Mouse (Mus musculus) midbrain, embryonic 15.5 days (tissue): ENCODE measurements at regions not wholly inside any gene's neighbourhood (a gene's known extent, or its start where the extent isn't known, plus 50 kb on each side); places are given as distances from the start of the nearest gene placed in this dataset.

Source experiments
- ATAC-seq: fragments of 200-750 bp; cut with Nextera tagmentation; replicated peaks from 2 replicates; pipeline ENCODE4 v1.8.0; 2017; ENCODE audit warnings: moderate TSS enrichment
- H3K27ac ChIP-seq: fragments of 300-500 bp; sonication (generic); 2 replicates; pipeline ENCODE4 v1.5.1; 2015; ENCODE audit warnings: mild to moderate bottlenecking, inconsistent platforms
- H3K27me3 ChIP-seq: fragments of 300-500 bp; sonication (generic); replicated peaks from 2 replicates; pipeline ENCODE4 v1.6.1; 2015; ENCODE audit warnings: inconsistent platforms
- H3K36me3 ChIP-seq: fragments of 300-500 bp; sonication (generic); replicated peaks from 2 replicates; pipeline ENCODE4 v1.6.1; 2015; ENCODE audit warnings: inconsistent platforms
- H3K4me1 ChIP-seq: fragments of 300-500 bp; sonication (generic); 2 replicates; pipeline ENCODE4 v1.6.1; 2015; ENCODE audit warnings: inconsistent platforms
- H3K4me2 ChIP-seq: fragments of 300-500 bp; sonication (generic); 2 replicates; pipeline ENCODE4 v1.6.1; 2015; ENCODE audit warnings: inconsistent platforms, mild to moderate bottlenecking, moderate library complexity
- H3K4me3 ChIP-seq: fragments of 300-500 bp; sonication (generic); 2 replicates; pipeline ENCODE4 v1.5.1; 2015; ENCODE audit warnings: mild to moderate bottlenecking, inconsistent platforms
- H3K9ac ChIP-seq: fragments of 300-500 bp; sonication (generic); 2 replicates; pipeline ENCODE4 v1.6.1; 2015; ENCODE audit warnings: mild to moderate bottlenecking, inconsistent platforms
- H3K9me3 ChIP-seq: fragments of 300-500 bp; sonication (generic); 2 replicates; pipeline ENCODE4 v1.6.1; 2016; ENCODE audit warnings: inconsistent platforms
- WGBS: fragments of 180-500 bp; shearing (Covaris S2); methylation state at CpG from one replicate; pipeline ENCODE4 v1.1.7; 2015; ENCODE audit warnings: mixed read lengths; 5-methylcytosine and 5-hydroxymethylcytosine counted together

DNA sequence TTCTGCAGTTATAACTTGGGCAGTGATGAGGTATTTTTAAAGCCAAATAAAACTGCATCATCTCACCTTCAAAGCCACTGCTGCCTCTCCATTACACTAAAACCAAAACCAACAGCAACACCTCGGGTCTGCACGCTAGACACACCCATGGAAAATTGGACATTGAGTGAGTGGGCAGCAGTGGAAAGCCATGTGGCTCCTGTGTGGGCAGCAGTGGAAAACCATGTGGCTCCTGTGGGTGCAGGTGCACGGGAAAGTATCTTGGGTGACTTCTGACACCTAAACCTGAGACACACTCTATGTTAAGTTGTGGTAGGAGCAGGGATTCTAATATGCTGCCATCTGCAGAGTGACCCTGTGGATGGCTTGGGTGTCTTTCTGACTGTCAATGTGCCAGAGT lies 245.3 kb downstream of the Tle4 start:
- Histone ChIP-seq H3K27me3 (peaks cover 19% of the 10 kb centered on the region; the same call in 1 of the 2 replicates), H3K36me3 (no peaks in the 10 kb centered on the region), H3K4me3 (no peak overlapping the region), H3K27ac (no peak overlapping the region), H3K4me2 (no peak overlapping the region), H3K4me1 (no peaks in the 10 kb centered on the region), H3K9ac (no peak overlapping the region), H3K9me3 (no peaks in the 10 kb centered on the region)
- 92% methylated on average over 3 of the region's 3 CpGs for WGBS
- ATAC-seq: no peak

DNA sequence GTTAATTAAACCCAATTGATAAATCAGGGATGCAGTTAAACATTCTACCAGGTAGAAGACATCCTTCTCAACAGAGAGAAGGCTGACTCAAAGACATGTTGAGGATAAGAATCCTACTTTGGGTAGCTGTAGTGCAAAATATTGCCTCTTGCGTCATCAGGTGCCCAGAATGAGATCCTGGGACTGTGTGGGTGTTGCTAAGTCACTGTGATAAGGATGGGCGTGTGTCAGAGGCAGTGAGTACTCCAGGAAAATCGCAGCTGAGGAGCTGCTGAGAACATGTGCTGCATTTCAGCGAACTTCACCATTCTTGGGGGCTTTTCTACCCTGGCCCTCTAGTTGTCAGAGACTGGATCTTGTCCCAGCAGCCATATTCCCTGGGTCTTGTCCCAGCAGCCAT lies 244.7 kb downstream of the Tle4 start:
- Histone ChIP-seq H3K4me1 (no peaks in the 10 kb centered on the region), H3K4me2 (no peak overlapping the region), H3K36me3 (no peaks in the 10 kb centered on the region), H3K27me3 (peaks cover 19% of the 10 kb centered on the region; the same call in 1 of the 2 replicates), H3K27ac (no peak overlapping the region), H3K4me3 (no peak overlapping the region), H3K9me3 (no peaks in the 10 kb centered on the region), H3K9ac (no peak overlapping the region)
- ATAC-seq: no peak
- 85% methylated on average over 4 of the region's 4 CpGs for WGBS

DNA sequence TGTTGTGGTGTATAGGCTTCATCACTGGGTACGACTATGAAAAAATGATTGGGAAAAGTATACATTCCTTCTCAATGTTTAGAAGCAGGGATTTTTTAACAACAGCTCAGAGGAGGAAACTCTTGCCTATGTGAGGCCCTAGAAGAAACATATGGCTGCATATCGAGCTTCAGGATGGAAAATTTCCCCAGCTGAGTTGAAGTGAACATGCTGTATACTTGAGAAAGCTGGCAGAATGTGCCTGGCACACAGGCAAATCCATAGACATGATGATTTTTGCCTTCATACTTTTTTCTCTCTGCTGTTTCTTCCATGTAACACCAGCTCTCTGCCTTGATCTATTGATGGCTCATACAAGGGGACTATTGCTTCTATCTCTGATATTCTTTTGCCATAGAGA lies 242.7 kb downstream of the Tle4 start:
- no peak overlapping the region for H3K9ac ChIP-seq
- H3K27ac ChIP-seq: no peak overlapping the region
- H3K27me3 ChIP-seq: peaks cover 21% of the 10 kb centered on the region; the same call in 1 of the 2 replicates
- H3K4me1 ChIP-seq: no peaks in the 10 kb centered on the region
- no peaks in the 10 kb centered on the region for H3K9me3 ChIP-seq
- ATAC-seq: no peak
- H3K4me2 ChIP-seq: no peak overlapping the region
- 86% methylated on average over 2 of the region's 2 CpGs for WGBS
- H3K36me3 ChIP-seq: no peaks in the 10 kb centered on the region
- H3K4me3 ChIP-seq: no peak overlapping the region

DNA sequence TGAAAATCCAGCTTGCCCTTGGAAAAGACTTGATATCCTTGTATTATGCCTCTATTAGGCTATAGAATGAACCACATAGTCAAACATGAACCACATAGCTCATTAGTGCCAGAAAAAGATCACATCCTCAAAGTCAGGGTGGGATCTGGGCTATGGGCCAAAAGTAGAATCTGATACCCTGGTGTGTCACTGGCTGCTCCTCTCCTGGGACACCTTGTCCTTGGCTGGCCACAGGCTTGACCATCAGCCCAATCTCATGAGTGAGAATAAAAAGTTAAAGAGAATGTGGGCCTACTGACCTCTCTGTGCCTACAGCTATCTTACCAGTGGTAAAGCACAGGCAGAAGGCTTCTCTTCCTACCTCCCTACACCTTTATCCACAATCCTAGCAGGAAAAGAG lies 241.9 kb downstream of the Tle4 start:
- peaks cover 22% of the 10 kb centered on the region; the same call in 1 of the 2 replicates for H3K27me3 ChIP-seq
- no peak for ATAC-seq
- no peaks in the 10 kb centered on the region for H3K4me1 ChIP-seq
- H3K27ac ChIP-seq: no peak overlapping the region
- H3K4me2 ChIP-seq: no peak overlapping the region
- no peak overlapping the region for H3K9ac ChIP-seq
- no peaks in the 10 kb centered on the region for H3K9me3 ChIP-seq
- H3K4me3 ChIP-seq: no peak overlapping the region
- H3K36me3 ChIP-seq: no peaks in the 10 kb centered on the region

DNA sequence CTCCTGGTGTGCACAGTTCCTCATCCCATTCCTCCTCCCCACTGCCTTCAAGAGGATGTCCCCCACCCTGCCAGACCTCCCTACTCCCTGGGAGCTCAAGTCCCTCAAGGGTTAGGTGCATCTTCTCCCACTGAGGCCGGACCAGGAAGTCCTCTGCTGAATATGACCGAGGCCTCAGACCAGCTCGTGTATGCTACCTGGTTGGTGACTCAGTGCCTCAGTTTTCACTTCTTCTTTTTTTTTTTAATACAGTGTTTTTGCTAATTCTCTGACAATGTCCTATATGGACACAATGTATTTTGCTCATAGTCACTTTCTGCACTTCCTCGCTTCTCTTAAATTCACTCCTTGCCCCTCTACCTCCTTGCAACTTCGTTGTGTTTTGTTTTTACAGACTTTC lies 237.2 kb downstream of the Tle4 start:
- H3K27me3 ChIP-seq: peaks cover 12% of the 10 kb centered on the region; the same call in 1 of the 2 replicates
- H3K9me3 ChIP-seq: no peaks in the 10 kb centered on the region
- no peaks in the 10 kb centered on the region for H3K36me3 ChIP-seq
- no peak overlapping the region for H3K9ac ChIP-seq
- no peak overlapping the region for H3K27ac ChIP-seq
- no peak overlapping the region for H3K4me3 ChIP-seq
- H3K4me1 ChIP-seq: no peaks in the 10 kb centered on the region
- 88% methylated on average over 5 of the region's 5 CpGs for WGBS
- no peak overlapping the region for H3K4me2 ChIP-seq
- ATAC-seq: no peak

DNA sequence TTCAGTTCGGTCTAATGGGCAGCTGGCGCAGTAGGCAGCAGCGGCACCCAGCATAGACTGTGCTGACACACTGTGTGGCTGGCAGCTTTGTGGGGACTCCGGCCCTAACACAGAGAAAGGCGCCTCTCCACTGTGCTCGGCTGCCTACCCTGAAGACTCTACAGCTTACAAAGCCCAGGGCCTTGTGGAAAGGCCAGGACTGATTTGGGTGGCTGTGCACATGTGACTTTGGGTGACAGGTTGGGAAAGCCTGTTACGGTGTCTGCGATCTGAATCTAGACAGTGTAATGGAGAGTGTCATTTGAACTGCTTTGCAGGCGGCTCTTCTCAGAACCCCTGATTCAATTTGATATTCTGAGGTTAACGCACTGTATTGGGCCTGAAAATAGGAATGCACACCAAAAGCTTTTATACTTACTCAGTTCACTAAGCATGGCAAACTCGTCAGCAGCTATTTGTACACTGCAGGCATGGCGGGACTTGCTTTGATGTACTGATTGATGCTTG lies 228.7 kb downstream of the Tle4 start:
- WGBS: 50% methylated on average over 12 of the region's 12 CpGs
- peak; percentile 72 for ATAC-seq
- peaks cover 14% of the 10 kb centered on the region; the same call in 1 of the 2 replicates for H3K4me1 ChIP-seq
- H3K4me2 ChIP-seq: no peak overlapping the region
- peaks cover 3% of the 10 kb centered on the region; the same call in 1 of the 2 replicates for H3K27me3 ChIP-seq
- no peaks in the 10 kb centered on the region for H3K9me3 ChIP-seq
- no peak overlapping the region for H3K4me3 ChIP-seq
- H3K36me3 ChIP-seq: no peaks in the 10 kb centered on the region
- no peak overlapping the region; the same call in 1 of the 2 replicates for H3K27ac ChIP-seq
- no peak overlapping the region for H3K9ac ChIP-seq

DNA sequence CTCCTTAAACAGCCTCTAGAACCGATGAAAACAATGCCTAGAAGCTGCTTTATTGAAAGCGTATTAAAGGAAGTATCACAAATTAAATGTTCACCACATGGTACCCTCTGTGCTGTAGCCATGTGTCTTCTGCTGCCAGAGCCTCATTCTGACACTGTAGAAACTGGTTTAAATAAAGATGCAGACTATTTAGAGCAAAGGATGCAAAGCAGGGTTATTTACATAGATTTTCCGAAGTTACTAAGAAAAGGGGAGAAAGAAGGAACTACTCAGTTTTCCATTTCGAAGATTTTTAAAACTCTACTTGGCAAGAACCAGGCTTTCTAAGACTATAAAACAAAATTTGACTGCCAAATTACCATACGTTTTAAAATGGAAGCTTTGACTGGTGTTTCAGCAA lies 226.5 kb downstream of the Tle4 start:
- Histone ChIP-seq H3K9me3 (no peaks in the 10 kb centered on the region), H3K4me1 (peaks cover 14% of the 10 kb centered on the region; the same call in 1 of the 2 replicates), H3K27ac (no peak overlapping the region), H3K4me2 (no peak overlapping the region), H3K4me3 (no peak overlapping the region), H3K27me3 (peaks cover 3% of the 10 kb centered on the region; the same call in 1 of the 2 replicates), H3K36me3 (no peaks in the 10 kb centered on the region), H3K9ac (no peak overlapping the region)
- 87% methylated on average over 5 of the region's 5 CpGs for WGBS
- no peak for ATAC-seq

DNA sequence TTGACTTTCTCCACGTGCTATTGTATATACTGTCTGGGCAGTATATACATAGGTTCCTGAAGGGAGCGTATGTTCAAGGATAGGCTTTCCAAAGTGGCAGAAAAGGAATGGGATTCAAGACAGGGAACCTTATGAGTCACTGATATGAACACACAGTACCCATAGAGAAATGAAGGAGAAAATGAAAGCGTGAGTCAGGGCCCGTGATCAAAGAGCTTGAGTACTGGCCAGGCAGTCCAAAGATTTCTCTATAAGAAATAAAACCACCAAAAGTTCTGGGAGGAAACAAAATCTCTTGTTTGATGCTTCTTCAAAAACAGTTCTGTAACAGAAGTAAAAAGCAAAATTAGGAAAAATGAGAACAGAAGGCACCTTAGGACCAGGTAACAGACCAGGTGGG lies 223.9 kb downstream of the Tle4 start:
- H3K27me3 ChIP-seq: peaks cover 3% of the 10 kb centered on the region; the same call in 1 of the 2 replicates
- H3K4me1 ChIP-seq: peaks cover 4% of the 10 kb centered on the region; the same call in 1 of the 2 replicates
- no peak overlapping the region for H3K9ac ChIP-seq
- 93% methylated on average over 4 of the region's 4 CpGs for WGBS
- H3K36me3 ChIP-seq: no peaks in the 10 kb centered on the region
- no peak overlapping the region for H3K4me3 ChIP-seq
- H3K27ac ChIP-seq: no peak overlapping the region
- no peak overlapping the region for H3K4me2 ChIP-seq
- H3K9me3 ChIP-seq: no peaks in the 10 kb centered on the region
- ATAC-seq: no peak

DNA sequence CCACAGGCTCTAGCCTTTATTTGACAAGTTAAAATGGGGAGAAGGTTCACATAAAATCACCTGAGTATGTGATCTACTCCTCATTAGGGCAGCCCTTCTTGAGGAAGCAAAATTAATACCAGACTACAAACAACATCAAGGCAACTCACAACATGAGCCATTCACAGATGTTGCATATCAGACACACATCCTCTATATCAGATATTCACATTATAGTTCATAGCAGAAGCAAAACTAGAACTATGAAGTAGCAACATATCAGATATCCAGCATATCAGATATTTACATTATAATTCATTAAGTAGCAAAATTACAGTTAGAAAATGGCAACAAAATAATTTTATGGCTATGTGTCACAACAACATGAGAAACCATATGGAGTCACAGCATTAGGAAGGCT lies 217.0 kb downstream of the Tle4 start:
- Histone ChIP-seq H3K27me3 (no peaks in the 10 kb centered on the region), H3K4me2 (no peak overlapping the region), H3K4me3 (no peak overlapping the region), H3K4me1 (no peaks in the 10 kb centered on the region), H3K27ac (no peak overlapping the region), H3K9ac (no peak overlapping the region), H3K9me3 (no peaks in the 10 kb centered on the region), H3K36me3 (no peaks in the 10 kb centered on the region)
- ATAC-seq: no peak

DNA sequence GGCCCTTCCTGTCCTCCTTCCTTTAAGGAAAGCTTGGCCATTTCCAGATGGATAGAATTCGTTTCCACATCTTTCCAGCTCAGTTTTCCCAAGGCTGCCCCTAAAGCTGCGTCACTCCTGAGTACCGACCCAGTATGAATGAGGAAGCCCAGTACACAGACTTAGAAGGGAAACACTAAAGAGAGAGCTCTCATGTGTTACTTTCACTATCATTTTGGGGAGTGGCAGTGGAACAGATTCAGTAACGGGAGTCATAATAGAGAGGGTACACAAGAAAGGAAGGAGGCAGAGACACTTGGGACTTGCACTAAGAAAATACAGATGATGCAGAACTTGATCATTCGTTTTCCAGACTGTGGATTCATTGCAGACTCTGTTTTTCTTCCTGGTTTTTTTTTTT lies 210.1 kb downstream of the Tle4 start:
- Histone ChIP-seq H3K9me3 (no peaks in the 10 kb centered on the region), H3K9ac (no peak overlapping the region), H3K4me1 (no peaks in the 10 kb centered on the region), H3K36me3 (no peaks in the 10 kb centered on the region), H3K27me3 (no peaks in the 10 kb centered on the region), H3K27ac (no peak overlapping the region), H3K4me2 (no peak overlapping the region), H3K4me3 (no peak overlapping the region)
- 85% methylated on average over 5 of the region's 5 CpGs for WGBS
- no peak for ATAC-seq

DNA sequence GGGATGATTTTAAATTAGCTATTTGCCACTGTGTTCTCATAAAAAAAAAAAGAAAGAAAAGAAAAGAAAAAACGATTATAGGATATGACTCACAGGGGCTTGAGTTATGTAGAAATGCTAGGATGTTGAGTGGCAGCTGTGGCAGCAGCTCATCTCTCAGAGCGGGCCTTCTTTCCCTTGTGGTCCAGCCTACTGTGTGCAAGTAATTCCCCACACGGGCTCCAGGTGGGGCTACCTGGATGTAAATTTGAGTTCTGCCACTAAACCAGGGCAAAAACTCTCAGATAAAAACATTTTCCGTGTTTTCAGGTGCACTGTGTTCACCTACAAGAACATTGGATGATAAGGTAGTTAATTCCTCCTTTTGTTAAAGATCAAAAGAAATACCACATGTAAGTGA lies 209.3 kb downstream of the Tle4 start:
- Histone ChIP-seq H3K9ac (no peak overlapping the region), H3K27ac (no peak overlapping the region)

DNA sequence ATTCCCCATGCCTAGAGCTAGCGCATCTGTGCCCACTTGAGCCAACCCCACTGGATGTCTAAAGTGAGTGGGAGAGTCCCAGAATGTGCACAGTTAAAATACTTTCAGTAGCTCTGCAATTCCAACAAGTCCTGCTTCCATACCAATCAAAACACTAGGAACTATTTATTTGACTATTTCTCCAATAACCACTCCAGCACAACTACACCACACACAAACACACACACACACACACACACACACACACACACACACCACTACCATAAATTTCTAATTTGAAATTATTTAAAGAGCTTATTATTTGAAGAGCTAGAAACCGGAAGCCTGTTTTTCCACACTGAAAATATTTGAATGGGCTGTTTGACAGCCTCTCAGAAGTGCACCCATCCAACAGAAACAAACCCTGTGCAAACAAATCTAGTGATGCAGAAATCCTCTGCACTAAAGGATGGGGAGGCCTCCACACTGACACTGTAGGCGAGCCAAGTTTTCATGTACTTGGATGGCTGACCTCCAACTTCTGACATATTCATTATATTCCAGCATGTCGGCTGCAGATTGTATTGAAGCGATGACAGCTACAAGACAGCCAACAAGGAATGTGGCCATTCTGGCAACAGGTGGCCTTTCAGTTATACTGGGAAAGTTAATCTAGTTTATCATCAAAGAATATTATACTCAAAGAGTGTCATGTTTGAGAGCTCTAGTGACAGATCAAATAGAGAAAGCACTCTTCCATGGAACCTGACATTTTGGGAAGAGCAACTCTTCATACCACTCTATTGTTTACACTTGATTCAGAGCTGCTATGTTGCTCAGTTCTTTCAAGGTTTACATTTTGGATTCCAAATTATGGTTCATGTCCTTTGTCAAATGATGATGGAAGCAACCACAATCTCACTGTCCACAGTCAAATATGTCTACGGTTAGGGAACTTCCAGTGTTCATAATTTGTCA lies 207.7 kb downstream of the Tle4 start:
- no peak overlapping the region for H3K4me2 ChIP-seq
- H3K27me3 ChIP-seq: no peaks in the 10 kb centered on the region
- no peak overlapping the region for H3K27ac ChIP-seq
- H3K4me3 ChIP-seq: no peak overlapping the region
- no peak overlapping the region for H3K9ac ChIP-seq
- ATAC-seq: no peak
- 75% methylated on average over 6 of the region's 6 CpGs for WGBS
- no peaks in the 10 kb centered on the region for H3K4me1 ChIP-seq
- H3K36me3 ChIP-seq: no peaks in the 10 kb centered on the region
- H3K9me3 ChIP-seq: no peaks in the 10 kb centered on the region

More for the DNA sequence above, 209.3 kb downstream of the Tle4 start:
- Histone ChIP-seq H3K4me2 (no peak overlapping the region), H3K36me3 (no peaks in the 10 kb centered on the region), H3K27me3 (no peaks in the 10 kb centered on the region), H3K4me1 (no peaks in the 10 kb centered on the region), H3K9me3 (no peaks in the 10 kb centered on the region), H3K4me3 (no peak overlapping the region)
- ATAC-seq: no peak
- WGBS: 46% methylated on average over 4 of the region's 4 CpGs

DNA sequence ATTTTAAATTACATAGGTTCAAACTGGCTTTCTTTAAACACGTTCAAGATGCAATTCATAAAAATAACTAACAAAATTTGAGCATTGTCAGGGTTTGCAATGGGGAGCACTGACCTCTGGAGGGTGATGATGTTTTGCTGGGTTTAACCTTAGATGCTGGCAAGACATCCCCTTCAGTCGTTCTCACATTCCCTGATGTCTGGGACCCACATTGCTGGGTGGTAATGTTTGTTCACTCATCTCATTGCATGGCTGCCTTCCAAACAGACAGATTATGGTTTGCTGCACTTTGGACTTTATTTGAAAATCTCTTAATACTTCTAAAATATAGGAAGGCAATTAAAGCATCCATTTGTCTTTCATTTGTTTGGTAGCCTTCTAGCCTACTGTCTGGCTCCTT lies 206.9 kb downstream of the Tle4 start:
- H3K9me3 ChIP-seq: no peaks in the 10 kb centered on the region
- no peaks in the 10 kb centered on the region for H3K36me3 ChIP-seq
- H3K27me3 ChIP-seq: no peaks in the 10 kb centered on the region
- H3K4me2 ChIP-seq: no peak overlapping the region
- H3K4me1 ChIP-seq: no peaks in the 10 kb centered on the region
- WGBS: 65% methylated on average over 2 of the region's 2 CpGs
- H3K27ac ChIP-seq: no peak overlapping the region
- no peak overlapping the region for H3K9ac ChIP-seq
- H3K4me3 ChIP-seq: no peak overlapping the region
- ATAC-seq: no peak
